Mouse (Mus musculus) liver, adult 2 months (tissue): ENCODE data around the gene Ltbp1.

ENCODE experiments used
- CTCF ChIP-seq: fragments of 200-500 bp; IDR thresholded peaks from 2 replicates; pipeline ENCODE4 v1.5.1; 2011; ENCODE audit warnings: low read depth, low read length, control low read depth
- POLR2A ChIP-seq: fragments of 200-500 bp; IDR thresholded peaks from 2 replicates; pipeline ENCODE4 v1.6.1; 2011; ENCODE audit warnings: low read length, control low read depth; ENCODE audit not compliant: insufficient read depth; ENCODE audit errors: extremely low read depth

DNA sequence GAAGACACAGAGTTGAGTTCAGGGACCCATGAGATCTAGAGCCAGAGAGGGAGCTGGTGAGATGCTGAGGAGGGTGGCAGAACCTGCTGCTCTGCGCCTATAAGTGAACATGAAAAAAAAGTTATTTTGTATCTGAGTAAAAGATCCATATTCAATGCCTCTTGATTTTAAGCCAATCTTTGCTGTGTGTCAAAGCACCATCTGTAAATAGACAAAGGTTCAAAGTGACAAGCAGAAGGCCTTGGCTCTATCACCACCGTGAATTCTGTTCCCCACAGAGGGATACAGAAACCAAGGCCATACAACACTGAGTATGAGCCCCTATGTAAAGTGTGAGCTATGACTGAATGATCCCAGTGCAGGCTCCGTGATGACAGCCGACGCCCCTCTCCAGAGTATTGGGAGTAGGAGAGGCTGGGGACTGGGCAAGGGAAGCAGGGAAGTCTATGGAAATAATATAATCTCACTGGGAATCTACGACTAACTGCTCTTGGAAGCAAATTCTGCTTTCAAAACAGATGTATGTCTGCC lies 326.1 kb downstream of the Ltbp1 start:
- TF ChIP-seq POLR2A = no peak
- no peak for TF ChIP-seq CTCF
